Mouse (Mus musculus) CH12.LX (cell line): ENCODE measurements around the gene Pcmt1. TPM values are rescaled to one million over a fixed set of nuclear protein-coding genes. Genes with fewer than 3 reads are reported as not detected.

ENCODE experiments used
- DNase-seq: peaks from one replicate; pipeline ENCODE4 v3.0.0-alpha.2; 2013; ENCODE audit errors: extremely low read depth
- H3K27ac ChIP-seq: 2 replicates; pipeline ENCODE4 v1.5.1; 2012; ENCODE audit warnings: low read depth, mild to moderate bottlenecking, control low read depth, moderate library complexity; ENCODE audit not compliant: insufficient read depth
- H3K27me3 ChIP-seq: replicated peaks from 2 replicates; pipeline ENCODE3; 2012; ENCODE audit warnings: inconsistent platforms
- H3K36me3 ChIP-seq, 2 experiments: replicated peaks in 1 of 2; 2 replicates each; pipeline versions ENCODE3 to v1.6.1; 2012; ENCODE audit warnings: inconsistent platforms in 1 of 2, low read length in 1 of 2, mild to moderate bottlenecking in 1 of 2, mixed read lengths in 1 of 2, moderate library complexity in 1 of 2; ENCODE audit not compliant: control insufficient read depth in 1 of 2, insufficient read depth in 1 of 2
- H3K4me1 ChIP-seq, 2 experiments: 2 replicates each; pipeline ENCODE4 v1.6.1; 2012; ENCODE audit warnings: inconsistent platforms in 1 of 2, moderate library complexity in 1 of 2; ENCODE audit not compliant: insufficient read depth in 2 of 2, control insufficient read depth in 1 of 2
- H3K4me2 ChIP-seq: 2 replicates; pipeline ENCODE4 v1.6.1; 2012; ENCODE audit warnings: low read depth, mild to moderate bottlenecking, control low read depth; ENCODE audit not compliant: poor library complexity, insufficient read depth, severe bottlenecking
- H3K4me3 ChIP-seq, 3 experiments: fragments of 150-350 bp in 1 of 3; sonication (generic) in 1 of 3; replicated peaks in 1 of 3; 2 replicates each; pipeline versions ENCODE3 to v1.5.1; 2011 to 2012; ENCODE audit warnings: low read depth in 2 of 3, low read length in 2 of 3, mild to moderate bottlenecking in 2 of 3, moderate library complexity in 2 of 3, control low read depth in 1 of 3, improper control_type of control experiment in 1 of 3, inconsistent platforms in 1 of 3, mixed read lengths in 1 of 3; ENCODE audit not compliant: poor library complexity in 1 of 3
- H3K79me2 ChIP-seq: replicated peaks from 2 replicates; pipeline ENCODE4 v1.6.1; 2012; ENCODE audit warnings: mild to moderate bottlenecking, moderate library complexity; ENCODE audit not compliant: control insufficient read depth, poor library complexity, insufficient read depth, severe bottlenecking; ENCODE audit errors: extremely low read depth
- H3K9ac ChIP-seq: 2 replicates; pipeline ENCODE4 v1.6.1; 2012; ENCODE audit warnings: low read depth, mild to moderate bottlenecking, control low read depth, moderate library complexity; ENCODE audit not compliant: insufficient read depth
- H3K9me3 ChIP-seq: replicated peaks from 2 replicates; pipeline ENCODE3; 2012; ENCODE audit warnings: low read length, inconsistent platforms, mixed read lengths
- CTCF ChIP-seq, 2 experiments: IDR thresholded peaks in 1 of 2; conservative IDR thresholded peaks in 1 of 2; 2 replicates each; pipeline ENCODE4 v1.5.1; 2011 to 2012; ENCODE audit warnings: low read depth in 2 of 2, low read length in 2 of 2, improper control_type of control experiment in 1 of 2, inconsistent platforms in 1 of 2, mild to moderate bottlenecking in 1 of 2, moderate library complexity in 1 of 2
- E2F4 ChIP-seq: IDR thresholded peaks from 2 replicates; pipeline ENCODE4 v1.6.1; 2011; ENCODE audit warnings: low read depth, low read length, improper control_type of control experiment; ENCODE audit not compliant: insufficient replicate concordance
- ELF1 ChIP-seq: IDR thresholded peaks from 2 replicates; pipeline ENCODE4 v1.6.1; 2014; ENCODE audit warnings: low read depth, mild to moderate bottlenecking, inconsistent platforms, low read length, improper control_type of control experiment
- EP300 ChIP-seq: IDR thresholded peaks from 2 replicates; pipeline ENCODE4 v1.6.1; 2011; ENCODE audit warnings: low read length, improper control_type of control experiment
- GABPA ChIP-seq: IDR thresholded peaks from 2 replicates; pipeline ENCODE4 v1.6.1; 2012; ENCODE audit warnings: low read depth, low read length, improper control_type of control experiment, inconsistent platforms; ENCODE audit not compliant: insufficient replicate concordance
- IRF4 ChIP-seq: IDR thresholded peaks from 2 replicates; pipeline ENCODE4 v1.6.1; 2014; ENCODE audit warnings: low read depth, mild to moderate bottlenecking, inconsistent platforms, low read length, improper control_type of control experiment
- JUN ChIP-seq: IDR thresholded peaks from 2 replicates; pipeline ENCODE4 v1.6.1; 2011; ENCODE audit warnings: low read depth, mild to moderate bottlenecking, low read length, improper control_type of control experiment, moderate library complexity; ENCODE audit not compliant: insufficient read depth
- JUND ChIP-seq: conservative IDR thresholded peaks from 2 replicates; pipeline ENCODE4 v1.6.1; 2011; ENCODE audit warnings: low read depth, low read length, improper control_type of control experiment
- KAT2A ChIP-seq: IDR thresholded peaks from 2 replicates; pipeline ENCODE4 v1.6.1; 2012; ENCODE audit warnings: low read length, improper control_type of control experiment, inconsistent platforms; ENCODE audit not compliant: insufficient replicate concordance
- MAFK ChIP-seq: IDR thresholded peaks from 2 replicates; pipeline ENCODE4 v1.6.1; 2011; ENCODE audit warnings: low read length, improper control_type of control experiment; ENCODE audit not compliant: insufficient replicate concordance
- MAZ ChIP-seq: IDR thresholded peaks from 2 replicates; pipeline ENCODE4 v1.6.1; 2012; ENCODE audit warnings: low read depth, mild to moderate bottlenecking, inconsistent platforms, low read length, improper control_type of control experiment, moderate library complexity
- MXI1 ChIP-seq: IDR thresholded peaks from 2 replicates; pipeline ENCODE4 v1.6.1; 2011; ENCODE audit warnings: mild to moderate bottlenecking, low read depth, low read length, improper control_type of control experiment
- NELFE ChIP-seq: IDR thresholded peaks from 2 replicates; pipeline ENCODE4 v1.6.1; 2011; ENCODE audit warnings: low read depth, low read length, improper control_type of control experiment
- NRF1 ChIP-seq: IDR thresholded peaks from 2 replicates; pipeline ENCODE4 v1.6.1; 2014; ENCODE audit warnings: low read depth, mild to moderate bottlenecking, inconsistent platforms, low read length, improper control_type of control experiment, moderate library complexity
- POLR2A ChIP-seq: IDR thresholded peaks from 2 replicates; pipeline ENCODE4 v1.6.1; 2011; ENCODE audit warnings: low read depth, mild to moderate bottlenecking, improper control_type of control experiment, low read length
- SMC3 ChIP-seq: IDR thresholded peaks from 2 replicates; pipeline ENCODE4 v1.6.1; 2011; ENCODE audit warnings: low read depth, low read length, improper control_type of control experiment
- TBP ChIP-seq: conservative IDR thresholded peaks from 2 replicates; pipeline ENCODE4 v1.6.1; 2011; ENCODE audit warnings: low read depth, low read length, improper control_type of control experiment
- TCF12 ChIP-seq: IDR thresholded peaks from 2 replicates; pipeline ENCODE4 v1.6.1; 2014; ENCODE audit warnings: low read depth, mild to moderate bottlenecking, inconsistent platforms, low read length, improper control_type of control experiment
- UBTF ChIP-seq: IDR thresholded peaks from 2 replicates; pipeline ENCODE4 v1.6.1; 2012; ENCODE audit warnings: low read depth, mild to moderate bottlenecking, inconsistent platforms, low read length, improper control_type of control experiment, moderate library complexity
- USF1 ChIP-seq: IDR thresholded peaks from 2 replicates; pipeline ENCODE4 v1.6.1; 2014; ENCODE audit warnings: low read depth, mild to moderate bottlenecking, inconsistent platforms, low read length, improper control_type of control experiment
- ZC3H11A ChIP-seq: IDR thresholded peaks from 2 replicates; pipeline ENCODE4 v1.6.1; 2012; ENCODE audit warnings: low read depth, mild to moderate bottlenecking, inconsistent platforms, low read length, improper control_type of control experiment
- ZKSCAN1 ChIP-seq: IDR thresholded peaks from 2 replicates; pipeline ENCODE4 v1.6.1; 2012; ENCODE audit warnings: low read depth, inconsistent platforms, low read length, improper control_type of control experiment, borderline replicate concordance
- ZMIZ1 ChIP-seq: IDR thresholded peaks from 2 replicates; pipeline ENCODE4 v1.6.1; 2012; ENCODE audit warnings: low read depth, mild to moderate bottlenecking, inconsistent platforms, low read length, improper control_type of control experiment
- dilution Hi-C: fragments of 300-500 bp; cut with MboI; formaldehyde crosslinking; loops from 2 replicates; pipeline ENCODE4 v1.14.3; 2020; ENCODE audit warnings: low sequenced_read_pairs; ENCODE audit not compliant: extremely low pct_unique_long_range_greater_than_20kb, extremely low pct_ligation_motif_present
- in situ Hi-C: fragments of 300-500 bp; cut with MboI; formaldehyde crosslinking; loops from 3 replicates; pipeline ENCODE4 v1.14.3; 2019; ENCODE audit warnings: low sequenced_read_pairs, low pct_ligation_motif_present, low pct_unique_long_range_greater_than_20kb, mixed read lengths
- polyA plus RNA-seq: library from polyadenylated mRNA; unstranded; fragments of >175 nt; gene quantifications from 2 replicates; pipeline ENCODE4 v1.2.1, GENCODE M21; 2012; ENCODE audit warnings: low read depth; ENCODE audit not compliant: insufficient read length
- total RNA-seq, 2 experiments: library from RNA; depleted of rRNA; stranded (reverse); fragments of 300-350 nt in 1 of 2; fragments of >200 nt in 1 of 2; gene quantifications; 2 replicates each; pipeline ENCODE4 v1.2.3; 2012 to 2014

Pcmt1 gene
- total and polyA plus RNA-seq, 3 experiments, result 44.4 to 62.2 (median 56.5) TPM

DNA sequence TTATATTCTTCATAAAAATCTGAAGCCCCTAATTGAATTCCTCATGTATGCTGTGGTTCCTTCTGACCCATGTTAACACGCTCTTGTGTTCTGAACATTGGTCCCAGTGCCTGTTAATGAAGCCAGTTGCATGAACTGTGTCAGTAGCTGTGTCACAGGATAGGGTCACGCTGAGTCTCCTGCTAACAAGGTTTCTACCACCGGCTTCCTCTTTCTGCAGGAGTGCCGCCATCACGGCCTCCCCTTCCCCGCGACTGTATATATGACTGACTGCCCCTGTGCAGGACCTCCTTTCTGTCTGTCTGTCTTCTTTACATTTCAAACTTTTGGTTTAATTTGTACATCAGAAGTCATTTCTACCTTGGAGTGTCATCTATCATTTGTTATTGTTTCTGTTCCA is 82.8 kb downstream of the Pcmt1 start:
- H3K4me2 ChIP-seq, result no peak overlapping the region
- TF ChIP-seq USF1 (no peak), JUND (no peak), ZC3H11A (no peak), E2F4 (no peak), ZMIZ1 (no peak), MAFK (no peak), POLR2A (no peak), NELFE (no peak), NRF1 (no peak), GABPA (no peak), KAT2A (no peak), MXI1 (no peak), UBTF (no peak), ELF1 (no peak), TCF12 (no peak), SMC3 (no peak), TBP (no peak)
- TF ChIP-seq, all 38 proteins: peak for 0
- peaks cover 2 to 12% of the 10 kb centered on the region in 2 experiments; a peak in 2 of 4 replicates for H3K4me1 ChIP-seq
- H3K79me2 ChIP-seq, result no peaks in the 10 kb centered on the region
- DNase-seq, result no peak
- dilution Hi-C loops (no loop called here), in situ Hi-C loops (no loop called here)
- no peaks in the 10 kb centered on the region for H3K9me3 ChIP-seq
- no peak overlapping the region for H3K9ac ChIP-seq
- no peaks in the 10 kb centered on the region for H3K27me3 ChIP-seq
- H3K36me3 ChIP-seq, result peaks cover 0 to 7% of the 10 kb centered on the region in 2 experiments
- no peak overlapping the region for H3K27ac ChIP-seq
- no peak overlapping the region for H3K4me3 ChIP-seq

DNA sequence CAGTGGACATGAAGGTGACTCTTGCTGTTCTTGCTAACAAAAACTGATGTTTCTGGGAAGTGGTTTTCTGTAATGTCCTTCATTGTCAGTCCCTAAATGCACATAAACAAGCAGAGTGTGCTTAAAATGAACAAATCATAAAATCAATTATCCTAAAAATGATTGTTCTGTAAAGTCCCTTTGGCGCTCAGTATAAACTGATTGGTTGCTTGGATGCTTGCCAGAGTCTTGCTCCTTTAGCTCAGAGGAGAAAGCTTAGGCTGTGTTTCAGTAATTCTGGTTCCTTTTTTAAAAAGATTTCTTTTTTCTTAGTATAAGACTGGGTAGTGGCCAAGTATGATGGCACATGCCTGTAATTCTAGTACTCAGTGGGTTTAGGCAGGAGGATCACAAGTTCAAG is 84.7 kb downstream of the Pcmt1 start:
- no peak overlapping the region for H3K27ac ChIP-seq
- no peaks in the 10 kb centered on the region for H3K79me2 ChIP-seq
- no peak for DNase-seq
- H3K4me2 ChIP-seq, result no peak overlapping the region
- H3K9me3 ChIP-seq, result no peaks in the 10 kb centered on the region
- peaks cover 0 to 4% of the 10 kb centered on the region in 2 experiments for H3K36me3 ChIP-seq
- H3K9ac ChIP-seq, result no peak overlapping the region
- H3K4me1 ChIP-seq, result peaks cover 2 to 12% of the 10 kb centered on the region in 2 experiments; a peak in 2 of 4 replicates
- in situ Hi-C loops (no loop called here), dilution Hi-C loops (no loop called here)
- TF ChIP-seq CTCF (conservative IDR thresholded peaks at IDR 0.05 in 1 of 2, IDR thresholded peaks at IDR 0.05 in 1 of 2; ENCODE audit: low read depth in 2 of 2, low read length in 2 of 2) (no peak), MAZ (no peak), EP300 (no peak), UBTF (no peak), JUN (no peak), IRF4 (no peak), ZKSCAN1 (no peak)
- no peak overlapping the region for H3K4me3 ChIP-seq
- no peaks in the 10 kb centered on the region for H3K27me3 ChIP-seq
